Mouse (Mus musculus) embryonic facial prominence, embryonic 14.5 days (tissue): Measurements from ENCODE around the gene Tnfrsf4. TPM values are rescaled to one million over a fixed set of nuclear protein-coding genes. Genes with fewer than 3 reads are reported as not detected.

Experiments used
- ATAC-seq: fragments of 200-750 bp; cut with Nextera tagmentation; 2 replicates; pipeline ENCODE4 v1.8.0; 2017; ENCODE audit warnings: low read depth, moderate number of reproducible peaks, moderate TSS enrichment
- DNase-seq: peaks from one replicate; pipeline ENCODE4 v3.0.0-alpha.2; 2015; ENCODE audit warnings: low spot score
- H3K27ac ChIP-seq: fragments of 300-500 bp; sonication (generic); replicated peaks from 2 replicates; pipeline ENCODE4 v1.5.1; 2014; ENCODE audit warnings: low read depth, mild to moderate bottlenecking, low read length, moderate library complexity
- H3K27me3 ChIP-seq: fragments of 300-500 bp; sonication (generic); replicated peaks from 2 replicates; pipeline ENCODE4 v1.6.1; 2014; ENCODE audit warnings: low read length; ENCODE audit not compliant: control insufficient read depth, insufficient read depth
- H3K36me3 ChIP-seq: fragments of 300-500 bp; sonication (generic); 2 replicates; pipeline ENCODE4 v1.6.1; 2014; ENCODE audit warnings: low read length, mixed read lengths; ENCODE audit not compliant: control insufficient read depth, insufficient read depth
- H3K4me1 ChIP-seq: fragments of 300-500 bp; sonication (generic); 2 replicates; pipeline ENCODE4 v1.6.1; 2014; ENCODE audit warnings: antibody characterized with exemption, low read length; ENCODE audit not compliant: control insufficient read depth, insufficient read depth
- H3K4me2 ChIP-seq: fragments of 300-500 bp; sonication (generic); 2 replicates; pipeline ENCODE4 v1.6.1; 2014; ENCODE audit warnings: low read depth, mild to moderate bottlenecking, low read length, moderate library complexity, mixed read lengths
- H3K4me3 ChIP-seq: fragments of 300-500 bp; sonication (generic); 2 replicates; pipeline ENCODE4 v1.5.1; 2014; ENCODE audit warnings: low read depth, mild to moderate bottlenecking, low read length
- H3K9ac ChIP-seq: fragments of 300-500 bp; sonication (generic); 2 replicates; pipeline ENCODE4 v1.6.1; 2014; ENCODE audit warnings: low read depth, mild to moderate bottlenecking, low read length, moderate library complexity, mixed read lengths
- H3K9me3 ChIP-seq: fragments of 300-500 bp; sonication (generic); 2 replicates; pipeline ENCODE4 v1.6.1; 2016; ENCODE audit warnings: low read length; ENCODE audit not compliant: control insufficient read depth
- WGBS: fragments of 180-500 bp; shearing (Covaris S2); extraction: QIAGEN DNeasy Blood & Tissue Kit; methylation state at CpG from one replicate; pipeline ENCODE4 v1.1.7; 2014; 5-methylcytosine and 5-hydroxymethylcytosine counted together
- microRNA counts: library from miRNA; unstranded; fragments of <30 nt; microRNA quantifications from one replicate; lab custom pipeline; 2017
- microRNA-seq: library from miRNA; unstranded; fragments of <30 nt; microRNA quantifications from one replicate; pipeline ENCODE4, GENCODE M21; 2016; ENCODE audit warnings: borderline number of aligned reads
- polyA plus RNA-seq: library from polyadenylated mRNA; unstranded; fragments of >200 nt; fragmentation: Nextera tagmentation; extraction: Ambion mirVana; gene quantifications from 2 replicates; pipeline ENCODE4 v1.2.1, GENCODE M21; 2014

Tnfrsf4 gene
- polyA plus RNA-seq, 1 experiment from 2014 or later, result 0.42 TPM

DNA sequence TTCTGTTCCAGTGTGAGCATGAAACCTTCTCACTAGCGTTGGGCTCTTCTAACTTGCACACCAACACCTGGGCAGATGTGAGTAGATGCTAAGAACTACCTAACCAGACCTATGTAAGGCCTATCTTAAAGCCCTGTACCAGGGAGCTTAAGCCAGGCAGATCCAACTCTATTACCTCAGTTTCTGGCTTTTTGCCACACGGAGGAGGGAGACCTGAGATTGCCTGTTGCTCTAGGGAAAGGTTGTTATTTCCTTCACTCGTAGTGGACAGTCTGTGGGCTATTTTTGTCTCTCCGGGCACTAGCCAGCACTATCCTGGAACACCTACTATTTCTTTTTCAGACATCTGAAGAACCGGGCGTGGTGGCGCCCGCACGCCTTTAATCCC, 50.9 kb downstream of the Tnfrsf4 start:
- no peak for ATAC-seq
- no peaks in the 10 kb centered on the region for H3K9me3 ChIP-seq
- no peak overlapping the region for H3K4me2 ChIP-seq
- no peak overlapping the region for H3K9ac ChIP-seq
- no peak overlapping the region for H3K4me3 ChIP-seq
- H3K36me3 ChIP-seq, result no peaks in the 10 kb centered on the region
- 80% methylated on average over 9 of the region's 9 CpGs for WGBS
- no peaks in the 10 kb centered on the region for H3K27me3 ChIP-seq
- peak; percentile 42 for DNase-seq
- H3K4me1 ChIP-seq, result no peaks in the 10 kb centered on the region; the same call in 1 of the 2 replicates
- H3K27ac ChIP-seq, result peak overlapping the region; percentile 17; the same call in 1 of the 2 replicates

DNA sequence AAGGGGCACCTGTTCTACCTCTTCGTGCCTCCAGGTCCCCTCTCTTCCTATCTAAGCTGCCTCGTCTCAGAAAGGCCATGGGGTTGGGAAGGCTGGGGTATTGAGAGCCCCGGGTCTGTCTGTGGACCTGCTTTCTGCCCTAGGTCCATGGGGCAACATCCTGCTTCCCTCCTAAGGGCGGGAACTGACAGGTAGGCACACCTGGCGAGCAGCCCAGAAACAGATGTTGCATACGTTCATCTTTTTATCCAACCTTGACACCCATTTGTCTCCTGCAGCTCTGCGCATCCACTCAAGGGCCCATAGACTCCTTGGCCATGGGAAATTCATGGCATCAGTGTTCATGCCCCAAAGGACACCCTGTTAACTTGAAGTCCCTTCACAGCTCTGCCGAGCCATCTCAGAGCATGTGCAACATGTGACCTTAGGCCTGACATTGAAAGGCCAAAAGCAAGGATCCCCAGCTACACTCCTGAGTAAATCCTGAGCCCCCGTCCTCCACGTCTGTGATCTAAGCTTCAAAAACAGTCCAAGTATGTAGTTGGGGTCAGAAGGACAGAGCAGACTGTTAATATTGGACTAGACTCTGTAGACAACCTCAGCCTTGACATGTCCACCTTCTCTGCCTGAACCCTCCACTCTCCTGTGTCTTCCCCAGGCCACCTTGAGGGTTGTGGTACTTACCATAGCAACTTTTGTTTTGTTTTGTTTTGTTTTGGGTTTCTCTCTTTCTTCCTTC, 51.7 kb downstream of the Tnfrsf4 start:
- Histone ChIP-seq H3K27me3 (no peaks in the 10 kb centered on the region), H3K4me1 (peaks cover 4% of the 10 kb centered on the region; the same call in 1 of the 2 replicates), H3K27ac (no peak overlapping the region), H3K4me2 (no peak overlapping the region), H3K36me3 (no peaks in the 10 kb centered on the region), H3K9me3 (no peaks in the 10 kb centered on the region), H3K4me3 (no peak overlapping the region), H3K9ac (no peak overlapping the region)
- 87% methylated on average over 10 of the region's 10 CpGs for WGBS
- DNase-seq, result no peak
- no peak for ATAC-seq

MicroRNAs encoded within 50 kb of the gene (microRNA counts, 519-probe panel; counts per million panel counts)
- microRNA mmu-miR-200a (lab: Ali Mortazavi, UCI) (3,173 counts per million, percentile 75 among the panel's probes with 10 or more counts), microRNA mmu-miR-200b (lab: Ali Mortazavi, UCI) (3,667 counts per million, percentile 84 among the panel's probes with 10 or more counts), microRNA mmu-miR-429 (lab: Ali Mortazavi, UCI) (4,001 counts per million, percentile 92 among the panel's probes with 10 or more counts)

Small RNA genes within 50 kb of the gene (microRNA-seq; reads per million reads assigned to microRNA genes)
- 806 reads per million, percentile 73 among the genes with 10 or more reads in this experiment for gene Mir200a
- gene Mir200b, result 6,211 reads per million, percentile 91 among the genes with 10 or more reads in this experiment
- 13,030 reads per million, percentile 96 among the genes with 10 or more reads in this experiment for gene Mir429

Other genes starting within 250 kb of the Tnfrsf4 start
- 12.7 and 14.9 TPM in 2 replicates for gene Vwa1, start 239.1 kb upstream of the Tnfrsf4 start, polyA plus RNA-seq
- 0.92 and 1.2 TPM in 2 replicates for gene Tmem88b, start 228.0 kb upstream of the Tnfrsf4 start, polyA plus RNA-seq
- gene Ankrd65, start 223.4 kb upstream of the Tnfrsf4 start, polyA plus RNA-seq, result not detected in 2 replicates
- 199 and 219 TPM in 2 replicates for gene Mrpl20, start 211.0 kb upstream of the Tnfrsf4 start, polyA plus RNA-seq
- gene Ccnl2, start 201.4 kb upstream of the Tnfrsf4 start, polyA plus RNA-seq, result 163 and 175 TPM in 2 replicates
- 126 and 129 TPM in 2 replicates for gene Aurkaip1, start 182.6 kb upstream of the Tnfrsf4 start, polyA plus RNA-seq
- 138 and 142 TPM in 2 replicates for gene Mxra8, start 174.2 kb upstream of the Tnfrsf4 start, polyA plus RNA-seq
- 9.7 and 12.0 TPM in 2 replicates for gene Dvl1, start 166.4 kb upstream of the Tnfrsf4 start, polyA plus RNA-seq
- 0.36 and 0.38 TPM in 2 replicates for gene Tas1r3, start 150.5 kb upstream of the Tnfrsf4 start, polyA plus RNA-seq
- 15.6 and 16.5 TPM in 2 replicates for gene Cptp, start 144.4 kb upstream of the Tnfrsf4 start, polyA plus RNA-seq
- 53.5 and 68.4 TPM in 2 replicates for gene Ints11, start 144.3 kb upstream of the Tnfrsf4 start, polyA plus RNA-seq
- 48.3 and 49.4 TPM in 2 replicates for gene Pusl1, start 122.1 kb upstream of the Tnfrsf4 start, polyA plus RNA-seq
- gene Acap3, start 122.0 kb upstream of the Tnfrsf4 start, polyA plus RNA-seq, result 23.9 and 24.2 TPM in 2 replicates
- gene Ube2j2, start 70.0 kb upstream of the Tnfrsf4 start, polyA plus RNA-seq, result 107 and 113 TPM in 2 replicates
- 49.9 and 52.7 TPM in 2 replicates for gene C1qtnf12, start 51.5 kb upstream of the Tnfrsf4 start, polyA plus RNA-seq
- 14.7 and 17.5 TPM in 2 replicates for gene B3galt6, start 21.2 kb upstream of the Tnfrsf4 start, polyA plus RNA-seq
- 164 and 181 TPM in 2 replicates for gene Sdf4, start 21.0 kb upstream of the Tnfrsf4 start, polyA plus RNA-seq
- 2.7 and 3.1 TPM in 2 replicates for gene Tnfrsf18, start 12.3 kb downstream of the Tnfrsf4 start, polyA plus RNA-seq
- 1.2 and 2.8 TPM in 2 replicates for gene Ttll10, start 45.6 kb downstream of the Tnfrsf4 start, polyA plus RNA-seq
- gene 9430015G10Rik, start 96.1 kb downstream of the Tnfrsf4 start, polyA plus RNA-seq, result 26.6 and 30.9 TPM in 2 replicates
- gene Rnf223, start 116.7 kb downstream of the Tnfrsf4 start, polyA plus RNA-seq, result 0.31 and 0.45 TPM in 2 replicates
- gene Agrn, start 183.6 kb downstream of the Tnfrsf4 start, polyA plus RNA-seq, result 68.4 and 79.1 TPM in 2 replicates
- gene Isg15, start 187.0 kb downstream of the Tnfrsf4 start, polyA plus RNA-seq, result 0.67 and 1.2 TPM in 2 replicates
- gene AW011738, start 189.5 kb downstream of the Tnfrsf4 start, polyA plus RNA-seq, result 0.74 and 0.79 TPM in 2 replicates
- gene Perm1, start 202.0 kb downstream of the Tnfrsf4 start, polyA plus RNA-seq, result 1.5 and 2.2 TPM in 2 replicates
- gene Plekhn1, start 221.0 kb downstream of the Tnfrsf4 start, polyA plus RNA-seq, result 23.9 and 25.8 TPM in 2 replicates
- 56.5 and 59.5 TPM in 2 replicates for gene Noc2l, start 222.2 kb downstream of the Tnfrsf4 start, polyA plus RNA-seq
- 0.35 and 0.56 TPM in 2 replicates for gene Samd11, start 241.8 kb downstream of the Tnfrsf4 start, polyA plus RNA-seq